Mouse (Mus musculus) MEL (cell line): ENCODE data around the gene Prkar1b.

Experiments
- BHLHE40 ChIP-seq: IDR thresholded peaks from 2 replicates; pipeline ENCODE4 v1.6.1; 2012; ENCODE audit warnings: low read depth, mild to moderate bottlenecking, inconsistent platforms, low read length, improper control_type of control experiment, borderline replicate concordance
- CTCF ChIP-seq, 3 experiments: IDR thresholded peaks in 2 of 3; conservative IDR thresholded peaks in 1 of 3; 2 replicates each; pipeline ENCODE4 v1.5.1; 2011 to 2012; ENCODE audit warnings: low read length in 3 of 3, low read depth in 2 of 3, mild to moderate bottlenecking in 2 of 3, improper control_type of control experiment in 1 of 3, inconsistent platforms in 1 of 3, mixed read lengths in 1 of 3, moderate library complexity in 1 of 3; ENCODE audit not compliant: control insufficient read depth in 1 of 3, insufficient read depth in 1 of 3, poor library complexity in 1 of 3, severe bottlenecking in 1 of 3
- GABPA ChIP-seq: IDR thresholded peaks from 2 replicates; pipeline ENCODE4 v1.6.1; 2012; ENCODE audit warnings: low read depth, mild to moderate bottlenecking, inconsistent platforms, low read length, improper control_type of control experiment, moderate library complexity
- MAX ChIP-seq: IDR thresholded peaks from 2 replicates; pipeline ENCODE4 v1.6.1; 2011; ENCODE audit warnings: low read length, improper control_type of control experiment
- MAZ ChIP-seq: IDR thresholded peaks from 2 replicates; pipeline ENCODE4 v1.6.1; 2012; ENCODE audit warnings: low read depth, mild to moderate bottlenecking, inconsistent platforms, low read length, improper control_type of control experiment
- POLR2A ChIP-seq, 2 experiments: IDR thresholded peaks; 2 replicates each; pipeline ENCODE4 v1.6.1; 2011 to 2012; ENCODE audit warnings: low read length in 2 of 2, mild to moderate bottlenecking in 2 of 2, control low read depth in 1 of 2, improper control_type of control experiment in 1 of 2, low read depth in 1 of 2, moderate library complexity in 1 of 2; ENCODE audit not compliant: control insufficient read depth in 1 of 2, insufficient read depth in 1 of 2, poor library complexity in 1 of 2

DNA sequence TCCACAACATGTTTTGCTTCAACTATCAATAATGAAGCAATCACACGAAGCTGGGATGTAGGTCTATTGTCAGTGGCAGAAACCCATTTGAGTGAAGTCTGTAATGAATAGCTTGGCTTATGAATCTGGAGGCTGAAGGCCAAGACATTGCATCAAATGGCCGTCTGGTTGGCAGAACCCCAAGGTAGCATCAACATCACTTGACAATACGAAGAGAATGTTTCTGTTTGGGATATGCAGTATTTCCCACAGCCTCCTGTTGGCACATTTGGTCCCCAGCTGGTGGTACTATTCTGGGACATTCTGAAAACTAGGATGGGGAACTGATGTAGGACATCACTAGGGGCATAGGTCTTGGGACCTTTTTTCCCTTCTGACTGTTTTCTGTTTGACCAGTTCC is 5.9 kb downstream of the Prkar1b start:
- TF ChIP-seq BHLHE40 (no peak), POLR2A (IDR thresholded peaks at IDR 0.05; ENCODE audit: control insufficient read depth in 1 of 2, insufficient read depth in 1 of 2, low read depth in 1 of 2, low read length in 2 of 2, poor library complexity in 1 of 2) (no peak), CTCF (IDR thresholded peaks at IDR 0.05 in 2 of 3, conservative IDR thresholded peaks at IDR 0.05 in 1 of 3; ENCODE audit: control insufficient read depth in 1 of 3, insufficient read depth in 1 of 3, low read depth in 2 of 3, low read length in 3 of 3, poor library complexity in 1 of 3, severe bottlenecking in 1 of 3) (no peak), MAX (no peak), GABPA (no peak), MAZ (no peak)
